Mouse (Mus musculus) midbrain, embryonic 16.5 days (tissue): ENCODE data around the gene Trim27. TPM values are rescaled to one million over a fixed set of nuclear protein-coding genes. Genes with fewer than 3 reads are reported as not detected.

ENCODE experiments used
- ATAC-seq: fragments of 200-750 bp; cut with Nextera tagmentation; 2 replicates; pipeline ENCODE4 v1.8.0; 2017; ENCODE audit warnings: moderate TSS enrichment
- H3K27ac ChIP-seq: fragments of 300-500 bp; sonication (generic); 2 replicates; pipeline ENCODE4 v1.5.1; 2014; ENCODE audit warnings: mild to moderate bottlenecking, low read length, mixed read lengths
- H3K27me3 ChIP-seq: fragments of 300-500 bp; sonication (generic); 2 replicates; pipeline ENCODE4 v1.6.1; 2014; ENCODE audit warnings: low read depth, low read length, mixed read lengths; ENCODE audit not compliant: control insufficient read depth, insufficient read depth
- H3K36me3 ChIP-seq: fragments of 300-500 bp; sonication (generic); 2 replicates; pipeline ENCODE4 v1.6.1; 2014; ENCODE audit warnings: mild to moderate bottlenecking, low read length, moderate library complexity, mixed read lengths; ENCODE audit not compliant: control insufficient read depth, insufficient read depth
- H3K4me1 ChIP-seq: fragments of 300-500 bp; sonication (generic); 2 replicates; pipeline ENCODE4 v1.6.1; 2014; ENCODE audit warnings: mild to moderate bottlenecking, low read length, mixed read lengths; ENCODE audit not compliant: control insufficient read depth, insufficient read depth
- H3K4me2 ChIP-seq: fragments of 300-500 bp; sonication (generic); 2 replicates; pipeline ENCODE4 v1.6.1; 2014; ENCODE audit warnings: mild to moderate bottlenecking, low read length, mixed read lengths
- H3K4me3 ChIP-seq: fragments of 300-500 bp; sonication (generic); 2 replicates; pipeline ENCODE4 v1.5.1; 2014; ENCODE audit warnings: low read depth, mild to moderate bottlenecking, low read length, moderate library complexity, mixed read lengths
- H3K9ac ChIP-seq: fragments of 300-500 bp; sonication (generic); 2 replicates; pipeline ENCODE4 v1.6.1; 2014; ENCODE audit warnings: low read depth, low read length, mixed read lengths
- H3K9me3 ChIP-seq: fragments of 300-500 bp; sonication (generic); replicated peaks from 2 replicates; pipeline ENCODE4 v1.6.1; 2014; ENCODE audit warnings: mild to moderate bottlenecking, low read length, mixed read lengths; ENCODE audit not compliant: control insufficient read depth, poor library complexity, severe bottlenecking
- WGBS: fragments of 180-500 bp; shearing (Covaris S2); extraction: QIAGEN DNeasy Blood & Tissue Kit; methylation state at CpG from one replicate; pipeline ENCODE4 v1.1.7; 2014; 5-methylcytosine and 5-hydroxymethylcytosine counted together
- polyA plus RNA-seq: library from polyadenylated mRNA; unstranded; fragments of >200 nt; fragmentation: Nextera tagmentation; extraction: Ambion mirVana; gene quantifications from 2 replicates; pipeline ENCODE4 v1.2.1, GENCODE M21; 2015

The Trim27 gene
- polyA plus RNA-seq, 1 experiment from 2014 or later: 70.6 TPM

GRCm38 (mm10) chr13:21160657-21161590 is 18.3 kb upstream of the Trim27 start:
- ATAC-seq: peak; percentile 85
- H3K4me2 ChIP-seq: peak overlapping the region; percentile 90
- peak overlapping the region; percentile 71 for H3K4me3 ChIP-seq
- peaks cover 8% of the 10 kb centered on the region; the same call in 1 of the 2 replicates for H3K4me1 ChIP-seq
- no peaks in the 10 kb centered on the region for H3K36me3 ChIP-seq
- WGBS: under 1% methylated on average over 32 of the region's 32 CpGs
- no peaks in the 10 kb centered on the region for H3K27me3 ChIP-seq
- peak overlapping the region; percentile 59 for H3K9ac ChIP-seq
- H3K9me3 ChIP-seq: no peaks in the 10 kb centered on the region
- H3K27ac ChIP-seq: peak overlapping the region; percentile 12; the same call in 1 of the 2 replicates

- Histone ChIP-seq H3K36me3 (no peaks in the 10 kb centered on the region), H3K4me2 (peak overlapping the region; percentile 90), H3K4me3 (peak overlapping the region; percentile 71), H3K27me3 (no peaks in the 10 kb centered on the region), H3K4me1 (peaks cover 10% of the 10 kb centered on the region), H3K9me3 (no peaks in the 10 kb centered on the region), H3K27ac (no peak overlapping the region), H3K9ac (no peak overlapping the region)
- WGBS: 33% methylated on average over 2 of the region's 2 CpGs
- no peak for ATAC-seq
These were observed 17.7 kb upstream of the Trim27 start for GRCm38 (mm10) chr13:21161591-21161990.

DNA sequence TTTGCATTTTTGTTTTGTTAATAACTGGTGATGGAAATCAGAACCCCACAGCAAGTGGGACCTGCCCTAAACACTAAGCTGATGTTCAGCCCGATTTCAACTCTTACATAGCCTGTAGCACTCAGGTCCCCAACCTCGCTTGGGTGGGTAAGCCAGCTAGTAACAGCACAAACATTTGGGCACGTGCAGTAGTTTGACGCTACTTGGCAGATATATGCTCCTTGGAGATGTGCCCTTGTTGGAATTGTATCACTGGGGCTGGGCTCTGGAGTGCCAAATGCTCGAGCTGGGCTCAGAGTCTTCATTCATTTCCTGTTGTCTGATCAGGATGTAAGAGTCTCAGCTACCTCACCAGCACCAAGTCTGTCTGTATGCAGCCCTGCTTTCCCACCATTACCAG is 16.7 kb upstream of the Trim27 start:
- WGBS: 57% methylated on average over 5 of the region's 5 CpGs
- H3K4me1 ChIP-seq: peaks cover 10% of the 10 kb centered on the region
- no peak overlapping the region for H3K4me3 ChIP-seq
- H3K36me3 ChIP-seq: no peaks in the 10 kb centered on the region
- ATAC-seq: no peak
- H3K27me3 ChIP-seq: no peaks in the 10 kb centered on the region
- H3K9ac ChIP-seq: no peak overlapping the region
- no peak overlapping the region for H3K27ac ChIP-seq
- no peak overlapping the region for H3K4me2 ChIP-seq
- H3K9me3 ChIP-seq: no peaks in the 10 kb centered on the region

DNA sequence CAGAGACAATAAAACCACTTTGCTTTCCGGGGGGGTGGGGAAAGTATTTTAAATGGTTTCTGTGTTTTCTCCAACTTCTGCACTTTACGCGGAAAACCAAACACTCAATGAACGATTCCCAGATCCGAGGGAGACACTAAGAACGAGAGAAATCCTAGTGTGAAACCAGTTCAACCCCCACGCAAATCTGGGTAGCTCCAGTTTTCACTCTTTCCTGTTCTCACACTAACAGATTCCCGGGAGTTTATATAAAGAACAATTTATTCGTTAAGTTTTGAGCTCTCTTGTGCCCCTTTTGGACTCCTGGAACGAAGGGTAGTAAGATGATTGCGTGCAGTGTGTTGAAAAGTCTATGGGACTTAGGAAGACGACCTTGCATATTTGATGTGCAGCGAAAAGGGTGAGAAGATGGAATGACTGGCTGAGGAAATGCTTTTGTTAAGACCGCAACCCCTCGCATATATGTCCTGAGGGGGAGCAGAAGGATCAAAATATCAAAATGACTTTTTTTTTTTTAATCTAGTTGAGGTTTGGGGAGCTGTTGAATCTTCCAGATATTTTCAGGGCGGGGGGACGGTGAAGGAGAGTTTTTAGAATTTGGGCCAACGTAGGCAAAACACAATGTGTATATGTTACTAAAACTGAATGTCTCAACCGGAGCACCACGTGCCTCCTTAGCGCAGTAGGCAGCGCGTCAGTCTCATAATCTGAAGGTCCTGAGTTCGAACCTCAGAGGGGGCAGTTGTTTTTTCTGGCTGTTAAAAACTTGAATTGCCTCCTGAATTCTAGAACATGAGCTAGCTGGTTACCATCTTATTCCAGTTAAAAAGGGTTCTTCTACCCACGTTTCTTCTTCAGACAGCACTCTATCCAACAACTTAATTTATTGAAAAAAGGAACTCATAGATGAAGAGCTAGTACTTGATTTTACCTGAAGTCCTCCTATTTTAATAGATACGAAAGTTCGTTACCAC is 12.0 kb upstream of the Trim27 start:
- Histone ChIP-seq H3K27me3 (no peaks in the 10 kb centered on the region), H3K4me1 (peaks cover 5% of the 10 kb centered on the region; the same call in 1 of the 2 replicates), H3K27ac (peak overlapping the region; percentile 26; the same call in 1 of the 2 replicates), H3K9me3 (no peaks in the 10 kb centered on the region), H3K9ac (peak overlapping the region; percentile 32), H3K4me3 (peak overlapping the region; percentile 62), H3K36me3 (no peaks in the 10 kb centered on the region), H3K4me2 (peak overlapping the region; percentile 98)
- ATAC-seq: peak; percentile 59
- WGBS: under 1% methylated on average over 27 of the region's 27 CpGs

DNA sequence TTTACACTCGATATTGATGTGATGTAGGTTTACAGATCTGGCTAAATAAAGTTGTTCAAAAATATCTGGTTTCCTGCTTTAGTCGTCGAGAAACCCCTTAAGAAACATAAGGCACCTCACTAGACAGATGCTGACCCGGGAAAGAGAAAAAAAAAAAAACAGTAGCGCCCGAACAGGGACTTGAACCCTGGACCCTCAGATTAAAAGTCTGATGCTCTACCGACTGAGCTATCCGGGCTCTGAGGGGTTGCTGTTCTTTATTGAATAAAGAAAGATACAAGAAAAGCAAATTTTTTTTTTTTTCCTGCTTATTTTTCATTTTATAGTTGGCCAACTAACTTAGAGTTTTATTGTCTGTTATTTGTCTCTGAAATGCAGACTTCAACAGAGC is 11.3 kb upstream of the Trim27 start:
- no peaks in the 10 kb centered on the region for H3K27me3 ChIP-seq
- no peaks in the 10 kb centered on the region for H3K9me3 ChIP-seq
- H3K9ac ChIP-seq: no peak overlapping the region
- peak; percentile 40; the same call in 1 of the 2 replicates for ATAC-seq
- no peaks in the 10 kb centered on the region for H3K36me3 ChIP-seq
- H3K4me2 ChIP-seq: peak overlapping the region; percentile 98
- peaks cover 10% of the 10 kb centered on the region for H3K4me1 ChIP-seq
- no peak overlapping the region for H3K27ac ChIP-seq
- WGBS: under 1% methylated on average over 8 of the region's 8 CpGs
- peak overlapping the region; percentile 62 for H3K4me3 ChIP-seq

DNA sequence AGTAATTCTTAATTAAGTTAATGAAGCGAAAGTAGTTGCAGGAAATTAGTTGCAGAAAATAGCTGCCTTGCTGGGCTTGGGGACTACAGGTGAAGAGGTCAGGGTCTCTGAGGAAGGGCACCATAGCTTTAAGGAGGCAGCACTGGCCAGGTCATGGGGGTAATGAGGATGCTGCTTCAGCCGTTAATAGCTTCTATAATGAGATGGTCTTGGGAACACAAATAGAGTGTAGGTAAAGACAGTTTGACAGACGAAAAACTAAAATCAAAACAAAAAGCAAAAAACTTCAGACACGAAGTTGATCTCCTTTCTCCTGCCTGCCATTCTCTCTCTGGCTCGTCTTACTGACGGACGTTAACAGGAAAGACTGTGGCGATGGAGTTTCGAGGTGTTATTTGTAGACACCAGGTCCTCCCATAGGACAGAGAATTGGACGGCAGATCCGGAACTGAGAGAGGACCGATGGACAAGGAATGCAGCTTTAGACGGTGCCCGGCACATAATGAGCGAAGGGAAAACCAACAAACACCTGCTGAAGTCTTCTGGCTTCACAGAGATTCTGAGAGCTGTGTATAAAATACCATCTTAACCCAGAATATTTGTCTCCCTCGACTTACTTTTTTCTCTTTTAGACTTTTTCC is 10.8 kb upstream of the Trim27 start:
- Histone ChIP-seq H3K27ac (peak overlapping the region; percentile 30; the same call in 1 of the 2 replicates), H3K9me3 (no peaks in the 10 kb centered on the region), H3K4me1 (peaks cover 12% of the 10 kb centered on the region), H3K27me3 (no peaks in the 10 kb centered on the region), H3K36me3 (no peaks in the 10 kb centered on the region), H3K4me2 (peak overlapping the region; percentile 98), H3K4me3 (peak overlapping the region; percentile 62), H3K9ac (peak overlapping the region; percentile 45)
- under 1% methylated on average over 16 of the region's 16 CpGs for WGBS
- ATAC-seq: no peak

DNA sequence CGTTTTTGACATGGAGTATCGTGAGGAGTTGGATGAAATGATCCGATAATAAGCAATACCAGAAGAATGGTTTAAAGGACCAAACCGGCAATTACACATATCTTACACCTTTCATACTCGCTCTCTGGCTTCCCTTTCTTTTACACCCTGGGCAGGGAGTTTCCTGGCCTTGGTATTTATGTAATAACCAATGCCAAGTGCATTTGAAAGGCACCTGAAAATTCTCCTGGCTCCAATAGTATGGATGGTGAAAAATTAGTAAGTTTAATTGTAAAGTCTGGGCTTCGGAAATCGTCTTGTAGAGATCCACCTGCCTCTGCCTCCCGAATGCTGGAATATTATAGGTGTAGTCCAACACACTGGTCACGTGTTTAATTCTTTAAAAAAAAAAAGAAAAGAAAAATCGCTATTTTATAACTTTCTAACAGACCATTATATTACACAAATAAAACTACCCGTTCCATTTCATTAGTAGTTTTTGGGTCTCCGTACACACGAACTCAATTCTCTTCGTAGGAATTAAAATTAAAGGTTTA is 10.1 kb upstream of the Trim27 start:
- Histone ChIP-seq H3K27me3 (no peaks in the 10 kb centered on the region), H3K4me3 (peak overlapping the region; percentile 62), H3K4me2 (peak overlapping the region; percentile 98), H3K9ac (peak overlapping the region; percentile 45), H3K36me3 (no peaks in the 10 kb centered on the region), H3K27ac (no peak overlapping the region), H3K9me3 (no peaks in the 10 kb centered on the region), H3K4me1 (peaks cover 12% of the 10 kb centered on the region)
- 3% methylated on average over 14 of the region's 14 CpGs for WGBS
- no peak for ATAC-seq
